Mouse (Mus musculus): ENCODE measurements around the gene Pawr.

The Pawr gene

DNA sequence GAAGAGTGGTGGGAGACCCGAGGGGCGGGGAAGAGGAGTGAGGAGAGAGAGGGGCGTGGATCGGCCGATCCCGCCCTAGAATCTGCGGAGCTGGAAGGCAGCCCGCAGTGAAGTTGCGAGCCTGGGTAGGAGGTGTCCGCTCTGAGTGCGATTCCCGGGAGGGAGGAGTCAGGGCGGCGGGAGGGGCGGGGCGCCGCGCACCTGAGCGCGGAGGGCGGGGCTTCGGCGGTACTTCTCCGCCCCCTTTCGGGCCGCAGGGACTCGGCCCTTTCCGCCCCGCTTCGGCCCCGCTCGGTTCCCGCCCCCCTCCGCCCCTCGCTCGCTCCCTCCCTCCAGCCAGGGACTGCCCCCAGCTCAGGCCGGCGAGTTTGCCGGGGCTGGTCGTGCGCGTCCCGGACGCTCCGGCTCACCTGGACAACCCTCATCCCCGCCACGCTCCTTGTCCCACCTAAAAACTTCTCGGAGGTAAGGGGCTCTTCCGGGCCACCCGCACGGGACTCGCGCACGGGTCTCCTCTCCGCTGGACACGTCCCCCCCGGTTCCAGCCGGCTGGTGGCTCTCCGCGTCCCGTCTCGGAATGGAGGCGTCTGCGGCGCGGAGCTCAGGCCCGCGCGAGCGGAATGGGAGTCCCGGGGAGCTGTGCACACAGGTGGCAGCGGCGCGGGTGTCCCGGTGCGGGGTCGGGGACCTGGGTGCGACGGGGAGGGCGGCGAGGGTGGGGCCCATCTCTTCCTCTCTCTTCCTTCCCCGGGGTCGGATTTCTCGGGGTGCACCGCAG, at the start of gene Pawr:
TSS of gene Pawr (plus strand) at position 338 of the 778 bp plus-strand sequence.
- DNase-seq: peak; percentile 94 to 96

DNA sequence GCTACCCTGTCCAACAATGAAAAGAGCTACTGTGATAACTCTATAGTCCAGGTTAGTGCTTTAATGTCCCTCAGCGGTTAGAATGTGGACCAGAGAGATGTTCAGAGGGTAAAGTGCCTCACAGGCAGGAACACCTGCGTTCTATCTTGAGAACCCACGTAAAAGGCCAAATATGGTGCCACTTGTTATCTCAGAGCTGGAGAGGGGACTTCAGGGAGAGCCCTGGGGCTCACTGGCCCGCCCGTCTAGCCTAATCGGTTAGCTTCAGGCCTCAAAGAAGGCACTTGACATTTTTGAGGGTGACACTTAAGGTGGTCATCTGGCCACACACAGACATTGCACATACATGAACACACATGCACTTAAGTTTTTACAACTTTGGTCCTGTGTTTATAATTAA, 49.6 kb upstream of the Pawr start:
- no peak for DNase-seq

DNA sequence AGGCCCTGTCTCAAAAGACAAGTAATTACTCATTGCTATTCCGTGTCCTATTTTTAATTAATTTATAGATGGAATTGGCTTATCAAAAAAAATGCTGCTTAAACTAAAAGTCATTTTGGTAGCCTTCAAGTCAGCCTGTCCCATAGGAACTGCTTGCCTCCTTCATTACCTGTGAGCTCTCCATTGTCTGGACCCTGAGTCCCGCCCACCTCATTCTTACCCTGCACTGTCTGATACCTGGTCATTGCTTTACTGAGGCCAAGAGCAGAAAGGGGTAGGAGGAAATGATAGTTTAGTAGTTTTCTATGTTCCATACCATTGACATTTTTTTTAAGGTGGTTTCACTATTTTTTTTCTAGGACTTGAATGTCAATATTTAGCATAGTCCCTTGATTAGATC, 48.5 kb upstream of the Pawr start:
- DNase-seq: no peak

DNA sequence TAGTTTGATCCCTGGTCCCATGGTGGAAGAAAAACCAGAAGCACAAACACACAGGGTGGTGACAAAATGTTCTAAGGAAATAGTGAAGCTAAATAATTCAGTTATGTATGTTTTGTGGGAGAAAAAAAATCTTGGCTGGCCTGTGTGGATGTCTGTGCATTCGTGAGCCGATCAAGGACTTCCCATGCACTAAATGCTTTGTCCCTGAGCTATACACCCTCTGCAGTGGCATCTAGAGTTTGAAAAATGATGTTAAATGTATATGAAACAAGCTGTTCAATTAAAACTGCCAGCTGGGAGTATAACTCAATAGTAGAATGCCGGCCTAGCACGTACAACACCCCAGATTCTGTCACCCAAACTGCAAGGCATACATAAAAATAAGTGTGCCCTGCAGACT, 48.1 kb upstream of the Pawr start:
- DNase-seq: no peak

DNA sequence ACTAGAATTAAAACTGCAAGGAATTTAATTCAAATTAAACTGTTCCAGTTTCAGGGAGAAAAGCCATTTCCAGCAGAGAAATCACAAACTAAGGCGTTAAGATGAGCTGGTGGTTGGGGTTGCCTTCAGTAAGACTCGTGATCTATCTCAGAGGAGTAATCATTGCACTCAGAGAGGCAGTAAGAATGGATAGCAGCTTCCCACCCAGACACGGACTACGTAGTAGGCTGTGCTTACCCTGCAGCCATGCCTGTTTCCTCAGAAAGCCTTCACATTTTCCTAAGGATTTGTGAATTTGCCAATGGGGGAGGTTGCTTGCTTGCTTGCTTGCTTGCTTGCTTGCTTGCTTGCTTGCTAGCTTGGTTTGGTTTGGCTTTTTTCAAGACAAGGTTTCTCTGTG, 47.5 kb upstream of the Pawr start:
- no peak for DNase-seq

DNA sequence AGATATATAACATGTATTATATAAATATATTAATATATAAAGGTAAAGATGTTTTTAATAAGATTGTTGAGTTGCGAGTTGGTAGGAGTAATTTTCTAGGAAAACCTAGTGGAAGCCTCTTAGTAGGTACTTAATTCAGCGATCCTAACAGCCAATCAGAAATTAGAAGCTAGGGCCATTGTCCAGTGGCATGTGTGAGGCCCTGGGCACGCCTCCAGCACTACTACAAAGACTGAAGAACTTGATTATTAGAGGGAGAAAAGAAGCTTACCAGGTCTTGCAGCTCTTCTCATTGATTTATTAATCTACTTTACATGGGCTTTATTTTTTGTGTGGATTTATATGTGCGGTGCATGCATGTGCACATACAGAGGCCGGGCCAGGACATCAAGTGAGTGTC, 46.9 kb upstream of the Pawr start:
- no peak for DNase-seq

DNA sequence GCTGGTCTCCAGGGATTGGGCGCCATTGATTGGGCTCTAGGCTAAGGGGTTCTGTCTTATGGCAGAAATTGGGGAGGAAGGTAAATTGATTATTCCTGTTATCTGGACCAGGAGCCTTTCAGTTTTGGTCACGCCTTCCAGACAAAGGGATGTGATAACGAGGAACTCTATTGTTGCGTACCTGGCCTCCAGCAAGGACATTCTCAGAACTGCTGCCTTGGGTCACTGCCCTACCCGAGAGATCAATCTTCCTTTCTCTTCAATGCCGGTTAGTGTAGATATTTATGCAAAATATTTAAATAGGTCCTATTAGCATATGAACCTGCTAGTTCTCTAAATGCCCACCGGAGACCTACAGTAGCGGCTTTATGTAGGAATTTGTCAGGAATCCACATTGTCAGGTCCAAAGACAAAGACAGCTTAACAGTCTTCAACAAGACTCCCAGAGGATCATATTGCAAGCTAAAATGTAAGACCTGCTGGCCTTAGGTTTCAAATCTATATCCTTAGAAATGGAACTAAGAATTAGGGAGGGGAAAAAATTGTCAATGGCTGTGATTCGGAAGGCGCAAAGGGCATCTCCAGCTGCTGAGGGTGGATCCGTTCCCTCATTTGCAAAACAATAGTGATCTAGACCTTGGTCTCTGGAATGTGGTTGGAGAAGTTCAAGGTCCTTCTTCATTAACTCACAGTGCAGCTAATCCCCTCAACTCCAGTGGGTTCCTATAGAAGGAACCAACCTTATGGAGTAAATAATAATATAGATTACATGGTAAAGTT, 45.1 kb upstream of the Pawr start:
- no peak for DNase-seq

DNA sequence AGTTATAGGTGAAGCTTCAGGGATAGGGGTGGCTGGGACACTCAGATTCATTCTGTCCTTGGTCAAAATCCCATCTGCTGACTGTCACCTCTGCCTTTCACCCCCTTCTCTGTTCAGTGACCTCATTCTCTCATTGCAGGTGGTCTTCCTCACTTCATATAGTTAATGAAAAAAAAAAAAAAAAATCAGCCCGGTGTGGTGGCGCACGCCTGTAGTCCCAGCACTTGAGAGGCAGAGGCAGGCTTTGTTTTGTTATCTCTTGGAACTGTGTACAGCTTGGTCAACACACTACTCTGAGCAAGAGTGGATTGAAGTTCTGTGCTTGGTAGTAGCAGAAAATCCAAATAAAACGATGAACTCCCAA, 44.5 kb upstream of the Pawr start:
- no peak for DNase-seq

DNA sequence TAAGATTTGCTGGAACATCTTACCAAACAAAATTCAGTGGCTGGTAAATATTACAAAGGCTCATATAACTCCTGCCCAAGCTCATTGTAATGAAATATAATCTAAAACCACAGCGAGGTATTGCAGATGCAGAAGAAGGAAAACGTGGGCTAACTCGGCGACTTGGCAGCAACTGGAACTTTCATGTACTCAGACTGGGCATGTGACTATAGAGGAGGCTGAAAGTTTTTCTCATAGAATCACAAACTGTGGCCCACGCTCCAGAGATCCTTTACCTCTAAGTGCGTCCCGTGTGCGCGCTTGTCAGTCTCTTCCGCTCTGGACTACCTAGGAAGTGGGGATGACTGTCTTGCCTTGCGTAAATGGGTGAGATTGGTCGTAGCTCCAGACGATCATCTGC, 41.9 kb upstream of the Pawr start:
- no peak for DNase-seq

DNA sequence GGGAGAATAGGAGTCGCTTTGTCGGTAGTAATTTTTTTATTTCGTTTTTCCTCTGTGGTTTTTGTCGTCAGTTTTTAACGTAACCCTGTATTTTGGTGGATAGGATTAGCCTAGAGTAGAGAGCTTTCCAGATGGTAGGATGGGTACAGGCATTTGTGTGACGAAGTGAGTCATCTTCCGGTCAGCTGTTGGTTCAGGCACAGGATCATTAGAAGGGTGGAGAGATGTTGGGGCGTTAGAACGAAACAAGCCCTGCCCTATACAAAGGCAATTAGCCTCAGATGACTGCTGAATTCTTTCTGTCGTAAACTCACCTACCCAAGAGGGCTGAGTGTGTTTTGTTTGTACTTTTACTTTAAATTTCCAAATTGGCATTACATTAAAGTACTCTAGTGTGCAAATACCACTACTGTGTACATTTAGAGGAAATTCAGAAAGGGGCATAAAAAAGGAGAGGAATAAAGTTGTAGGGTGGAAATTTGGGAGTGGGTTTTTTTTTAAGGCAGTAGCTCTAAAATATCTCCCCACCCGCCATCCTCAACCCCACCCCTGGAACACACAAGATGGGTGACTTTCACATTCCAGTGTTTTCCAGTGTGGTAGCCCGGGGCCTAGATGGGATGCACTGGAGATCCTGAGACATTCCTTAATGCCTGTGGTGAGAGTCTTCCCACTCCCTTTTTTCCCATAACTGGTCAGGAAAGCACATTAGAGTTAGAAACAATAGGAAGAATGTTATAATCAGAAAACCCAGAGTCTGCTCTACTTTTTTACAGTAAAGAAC, 40.0 kb upstream of the Pawr start:
- DNase-seq: no peak

DNA sequence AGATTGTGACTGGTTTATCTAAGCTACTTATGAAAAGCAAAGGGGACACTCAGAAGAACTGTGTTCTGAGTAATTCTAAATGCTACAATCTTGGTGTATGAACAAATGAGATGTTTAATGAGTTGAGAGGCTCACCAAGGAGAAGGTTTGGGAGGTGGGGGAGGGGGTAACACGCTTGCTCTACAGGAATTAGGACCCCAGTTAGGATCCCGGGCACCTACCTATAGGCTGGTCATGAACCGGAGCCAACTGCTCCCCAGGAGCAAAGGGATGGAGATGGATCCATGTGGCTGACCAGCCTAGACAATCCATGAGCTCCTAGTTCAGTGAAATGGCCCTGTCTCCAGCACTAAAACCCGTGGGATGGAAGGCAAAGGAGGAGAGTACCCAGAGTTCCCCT, 39.3 kb upstream of the Pawr start:
- DNase-seq: no peak

DNA sequence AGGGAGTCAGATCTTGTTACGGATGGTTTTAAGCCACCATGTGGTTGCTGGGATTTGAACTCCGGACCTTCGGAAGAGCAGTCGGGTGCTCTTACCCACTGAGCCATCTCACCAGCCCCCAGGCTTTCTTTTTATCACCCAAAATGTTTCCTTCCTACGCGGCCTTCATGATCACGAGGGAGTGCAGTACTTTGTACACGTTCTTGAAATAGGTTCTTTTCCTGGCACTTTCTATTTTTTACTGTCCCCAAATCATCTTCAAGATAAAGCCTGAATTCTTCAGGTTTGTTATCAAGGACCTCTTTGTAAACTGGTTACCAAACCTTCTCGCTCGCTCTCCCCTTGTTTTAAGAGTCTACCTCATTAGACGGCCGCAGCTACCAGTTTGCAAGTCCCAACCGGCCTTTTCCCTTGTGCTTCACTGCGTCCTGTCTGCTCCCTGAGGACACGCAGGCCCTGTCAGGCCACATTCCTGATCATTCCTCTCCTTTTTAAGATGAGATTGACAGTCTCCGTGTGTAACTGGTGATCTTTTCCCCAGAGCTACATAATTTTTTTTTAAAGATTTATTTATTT, 38.2 kb upstream of the Pawr start:
- DNase-seq: no peak

DNA sequence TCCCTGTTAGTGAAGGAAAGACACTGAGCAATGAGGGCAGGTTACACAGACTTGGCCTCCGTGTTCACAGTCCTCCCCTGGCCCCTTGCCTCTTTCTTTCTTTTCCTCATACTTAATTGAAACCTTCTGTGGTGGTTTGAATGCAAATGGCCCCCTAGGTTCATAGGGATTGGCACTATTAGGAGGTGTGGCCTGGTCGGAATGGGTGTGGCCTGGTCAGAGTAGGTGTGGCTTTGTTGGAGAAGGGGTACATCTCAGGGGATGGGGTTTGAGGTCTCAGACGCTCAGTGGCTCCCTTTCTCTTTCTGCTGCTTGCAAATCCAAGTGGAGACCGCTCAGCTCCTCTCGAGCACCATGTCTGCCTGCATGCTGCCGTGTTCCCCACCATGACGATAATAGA, 37.2 kb upstream of the Pawr start:
- no peak for DNase-seq

DNA sequence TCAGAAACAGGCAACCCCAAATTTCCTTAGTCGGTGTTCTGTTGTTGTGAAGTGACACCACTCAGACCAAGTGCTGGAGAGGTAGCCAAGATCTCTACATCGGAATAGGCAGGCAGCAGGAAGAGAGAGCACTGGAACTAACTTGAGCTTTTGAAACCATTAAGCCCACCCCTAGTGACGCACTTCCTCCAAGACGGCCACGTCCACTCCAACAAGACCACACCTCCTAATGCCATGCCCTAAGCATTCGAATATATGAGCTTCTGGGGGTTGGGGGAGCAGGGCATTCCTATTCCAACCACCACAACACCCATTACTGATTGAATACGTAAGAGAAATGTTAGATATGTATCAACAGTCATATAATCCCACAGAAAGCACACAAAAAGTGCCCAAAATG, 35.5 kb upstream of the Pawr start:
- DNase-seq: no peak

DNA sequence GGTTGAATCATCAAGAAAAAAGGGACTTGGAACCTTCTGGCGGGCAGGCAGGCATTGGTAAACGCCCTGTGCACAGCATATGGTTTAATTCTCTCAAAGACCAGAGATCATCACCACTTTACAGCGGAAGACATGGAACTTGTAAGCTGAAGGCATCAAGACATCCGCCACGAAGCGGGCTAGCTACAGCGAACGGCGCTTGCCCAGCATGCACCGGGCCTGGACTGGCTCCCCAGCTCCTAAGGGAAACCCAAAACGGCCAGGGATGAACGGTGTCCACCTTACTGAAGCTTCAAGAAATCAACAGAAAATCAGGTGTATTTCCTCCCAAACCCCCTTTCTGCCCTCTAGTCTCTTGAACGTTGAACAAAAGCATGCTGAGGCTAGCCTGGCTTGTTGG, 33.7 kb upstream of the Pawr start:
- DNase-seq: no peak

DNA sequence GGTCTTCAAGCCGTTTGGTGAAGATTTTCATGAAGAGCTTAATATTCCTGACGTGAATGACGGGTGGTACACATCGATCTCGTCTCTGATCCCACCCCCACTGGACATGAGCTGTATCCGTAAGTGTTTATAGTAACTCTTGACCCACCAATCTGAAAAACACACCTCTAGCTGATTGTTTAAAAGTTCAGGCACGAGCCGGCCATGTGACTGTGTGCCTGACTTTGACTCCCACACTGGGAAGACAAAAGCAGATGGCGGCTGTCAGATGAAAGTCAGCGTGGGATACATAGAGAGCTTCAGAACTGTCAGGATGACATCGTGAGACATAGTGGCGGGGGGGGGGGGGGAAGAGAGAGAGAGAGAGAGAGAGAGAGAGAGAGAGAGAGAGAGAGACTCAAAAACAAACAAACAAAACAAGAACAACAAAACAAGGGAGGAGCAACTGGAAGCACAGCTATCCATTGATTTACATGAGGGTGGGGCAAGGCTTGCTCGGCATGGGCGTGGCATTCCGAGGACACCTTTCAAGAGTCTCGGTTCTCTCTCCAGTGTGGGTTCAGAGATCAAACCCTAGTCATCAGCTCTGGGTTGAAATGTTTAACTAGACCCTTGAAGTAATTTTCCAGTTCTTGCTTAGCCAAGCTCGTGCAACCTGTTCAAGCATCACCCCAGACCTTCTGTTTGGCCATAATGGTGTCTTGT, 32.9 kb upstream of the Pawr start:
- peak in 1 of 2 experiments; percentile 30 for DNase-seq

DNA sequence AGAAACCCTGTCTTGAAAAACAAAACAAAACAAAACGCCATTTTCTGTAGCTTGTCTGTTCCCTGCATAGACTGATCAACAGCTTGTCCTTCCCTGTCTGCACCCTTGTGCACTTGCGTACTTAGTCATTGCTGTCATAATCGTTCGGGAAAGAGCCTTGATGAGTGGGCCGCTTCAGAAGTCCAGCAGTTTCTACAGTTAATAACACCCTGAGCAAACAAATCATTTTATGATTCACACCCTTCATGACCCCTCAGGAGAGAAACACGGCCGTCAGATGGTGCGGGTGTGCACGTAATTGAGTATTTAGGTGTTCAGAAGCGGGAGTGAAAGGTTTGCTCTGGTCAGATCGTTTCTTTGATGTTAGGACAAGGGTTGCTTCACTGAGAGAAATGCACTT, 32.1 kb upstream of the Pawr start:
- DNase-seq: no peak

DNA sequence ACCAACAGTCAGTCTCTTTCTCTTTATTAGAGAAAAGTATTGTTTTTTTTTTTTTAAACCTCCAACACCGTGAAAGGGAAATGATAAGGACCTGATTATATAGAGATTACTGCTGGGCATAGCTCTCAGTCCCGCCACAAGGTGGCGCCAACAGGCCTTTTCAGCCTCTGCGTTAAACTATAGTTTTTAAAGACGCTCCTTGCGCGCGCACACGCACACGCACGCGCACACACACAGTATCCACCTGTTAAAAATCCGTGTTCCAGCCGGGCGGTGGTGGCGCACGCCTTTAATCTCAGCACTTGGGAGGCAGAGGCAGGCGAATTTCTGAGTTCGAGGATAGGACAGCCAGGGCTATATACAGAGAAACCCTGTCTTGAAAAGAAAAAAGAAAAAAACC, 31.1 kb upstream of the Pawr start:
- peak; percentile 92 to 93 for DNase-seq

DNA sequence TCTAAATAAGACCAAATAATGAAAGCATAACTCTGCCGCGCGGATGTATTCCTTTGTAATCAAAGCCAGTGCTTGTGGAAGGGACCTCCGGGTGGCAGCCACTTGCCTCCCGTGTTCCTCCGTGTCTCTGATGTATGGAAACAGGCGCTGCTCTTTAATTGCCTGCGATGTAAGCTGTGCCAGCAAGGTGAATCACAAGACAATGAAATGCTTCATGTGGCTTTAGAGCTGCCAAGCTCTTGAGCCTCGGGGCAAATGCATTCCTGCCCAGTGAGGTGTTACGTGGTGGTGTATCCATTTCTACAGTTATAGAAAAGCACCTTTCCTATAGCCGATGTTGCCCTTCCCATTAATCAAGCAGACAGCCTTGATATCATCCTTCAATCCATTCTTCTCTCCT, 24.1 kb upstream of the Pawr start:
- DNase-seq: peak; percentile 9 to 35

DNA sequence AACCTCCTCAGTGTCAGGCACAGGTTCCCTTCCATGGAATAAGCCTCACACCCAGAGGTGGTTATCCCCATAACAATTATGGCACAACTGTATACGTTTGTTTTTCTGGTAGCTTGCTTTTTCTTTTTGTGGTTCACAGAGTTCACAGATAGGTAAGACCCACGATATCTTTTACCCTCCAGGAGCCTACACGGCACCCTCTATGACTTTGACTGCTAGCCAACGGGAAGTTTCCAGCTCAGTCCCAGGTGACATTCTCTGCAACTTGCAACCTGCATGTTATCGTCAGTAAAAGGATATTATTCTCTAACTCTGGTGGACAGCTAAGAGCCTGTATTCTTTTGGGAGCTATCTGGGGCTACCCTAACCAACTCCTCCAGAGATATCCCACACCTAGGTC, 21.7 kb upstream of the Pawr start:
- no peak for DNase-seq

DNA sequence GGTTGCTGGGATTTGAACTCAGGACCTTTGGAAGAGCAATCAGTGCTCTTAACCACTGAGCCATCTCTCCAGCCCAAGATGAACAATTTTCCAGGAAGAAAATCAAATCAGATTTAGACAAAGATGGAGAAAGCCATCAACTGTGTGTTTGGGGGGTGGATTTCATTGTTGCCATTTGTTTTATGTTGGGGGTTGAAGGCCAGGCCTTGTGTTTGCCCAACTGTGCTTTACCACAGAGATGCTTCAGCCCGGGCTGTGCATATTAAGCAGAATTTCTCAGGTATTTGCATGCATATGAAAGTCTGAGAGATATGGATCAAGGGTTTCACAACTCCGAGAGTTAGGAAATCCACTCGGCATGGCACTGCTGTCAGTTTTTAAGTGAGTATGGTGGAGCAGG, 20.5 kb upstream of the Pawr start:
- DNase-seq: no peak

DNA sequence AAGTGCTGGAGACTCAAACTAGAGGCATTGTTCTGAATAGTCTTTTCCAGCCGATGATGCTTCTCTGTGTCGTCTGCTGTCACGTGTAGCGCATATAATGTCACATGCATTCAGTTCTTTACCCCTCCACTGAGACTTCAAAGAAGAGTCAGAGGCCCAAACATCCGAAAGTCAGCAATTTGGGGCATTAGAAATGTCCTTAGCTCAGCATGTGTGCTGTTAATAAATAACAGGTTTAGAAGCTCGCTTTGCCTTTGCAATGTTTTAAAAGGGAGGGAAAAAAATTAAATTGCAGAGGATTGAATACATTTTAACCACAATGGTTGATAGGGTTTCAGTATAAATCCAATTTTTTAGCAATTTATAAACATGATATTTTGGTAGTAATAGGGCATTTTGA, 18.1 kb upstream of the Pawr start:
- DNase-seq: no peak

DNA sequence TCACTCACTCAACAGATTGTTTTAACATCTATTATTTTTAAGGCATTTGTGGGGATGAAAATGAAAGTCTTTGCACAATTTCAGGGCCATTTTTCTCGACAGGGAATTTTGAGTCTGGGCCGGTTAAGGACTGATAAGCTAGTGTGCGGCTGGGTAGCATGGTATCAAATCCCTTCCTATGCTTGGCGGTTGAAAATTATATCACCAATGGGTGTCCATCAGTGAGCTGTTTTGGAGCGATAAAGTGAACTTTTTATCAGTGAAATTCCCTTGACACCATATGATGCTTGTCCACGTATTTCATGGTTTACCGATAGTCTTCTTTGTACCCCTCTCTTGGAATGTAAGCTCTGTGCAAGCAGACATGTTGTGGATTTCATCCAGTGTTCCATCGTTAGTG, 17.5 kb upstream of the Pawr start:
- no peak for DNase-seq

Measured in kidney, postnatal 4 days (tissue).